Mouse (Mus musculus): ENCODE data around the gene Gtf3c2.

- TF ChIP-seq MAFK (IDR thresholded peaks at IDR 0.05; ENCODE audit: insufficient read depth, low read depth, low read length), result no peak
- TF ChIP-seq ZNF384 (IDR thresholded peaks at IDR 0.05; ENCODE audit: low read depth, low read length), result no peak
- no peak for TF ChIP-seq CHD2 (IDR thresholded peaks at IDR 0.05; ENCODE audit: low read depth, low read length)
These were observed 15.7 kb upstream of the Gtf3c2 start for GRCm38 (mm10) chr5:31195671-31196070.

Data from ES-E14 (cell line).